Mouse (Mus musculus): ENCODE results near the gene Ip6k2.

Ip6k2 gene

GRCm38 (mm10) chr9:108820077-108820476 lies 36.5 kb downstream of the Ip6k2 start:
- no peak for DNase-seq (ENCODE audit: low read depth, low spot score)

GRCm38 (mm10) chr9:108824144-108824685 lies 40.6 kb downstream of the Ip6k2 start:
- DNase-seq (ENCODE audit: low read depth, low spot score), result no peak

- no peak for DNase-seq (ENCODE audit: low read depth, low spot score)
Measured at GRCm38 (mm10) chr9:108824755-108825413, 41.3 kb downstream of the Ip6k2 start.

- DNase-seq (ENCODE audit: low read depth, low spot score), result no peak
Measured at GRCm38 (mm10) chr9:108825820-108826699, 42.5 kb downstream of the Ip6k2 start, which contains the start of gene Celsr3. Gene Celsr3, plus strand, starts transcription at chr9:108826320.

GRCm38 (mm10) chr9:108826700-108827340 lies 43.2 kb downstream of the Ip6k2 start:
- DNase-seq (ENCODE audit: low read depth, low spot score), result peak; percentile 66

- no peak for DNase-seq (ENCODE audit: low read depth, low spot score)
Measured at GRCm38 (mm10) chr9:108827454-108827853, 43.9 kb downstream of the Ip6k2 start.

- DNase-seq (ENCODE audit: low read depth, low spot score), result no peak
Measured at GRCm38 (mm10) chr9:108827906-108828305, 44.3 kb downstream of the Ip6k2 start.

GRCm38 (mm10) chr9:108831637-108832036 lies 48.0 kb downstream of the Ip6k2 start:
- no peak for DNase-seq (ENCODE audit: low read depth, low spot score)

- peak; percentile 81 for DNase-seq (ENCODE audit: low read depth, low spot score)
Measured at GRCm38 (mm10) chr9:108832390-108833108, 49.0 kb downstream of the Ip6k2 start.

GRCm38 (mm10) chr9:108842989-108843388 lies 59.4 kb downstream of the Ip6k2 start:
- DNase-seq (ENCODE audit: low read depth, low spot score), result peak; percentile 70

- DNase-seq (ENCODE audit: low read depth, low spot score), result no peak
Measured at GRCm38 (mm10) chr9:108845390-108845789, 61.8 kb downstream of the Ip6k2 start.

- no peak for DNase-seq (ENCODE audit: low read depth, low spot score)
Measured at GRCm38 (mm10) chr9:108847374-108847773, 63.8 kb downstream of the Ip6k2 start.

- DNase-seq (ENCODE audit: low read depth, low spot score), result no peak
Measured at GRCm38 (mm10) chr9:108848419-108848818, 64.8 kb downstream of the Ip6k2 start.

GRCm38 (mm10) chr9:108852976-108853375 lies 69.4 kb downstream of the Ip6k2 start, which contains the start of gene Slc26a6:
Gene Slc26a6, plus strand, starts transcription at chr9:108853283.
- peak; percentile 87 for DNase-seq (ENCODE audit: low read depth, low spot score)

GRCm38 (mm10) chr9:108853635-108854240 lies 70.1 kb downstream of the Ip6k2 start:
- DNase-seq (ENCODE audit: low read depth, low spot score), result peak; percentile 97

GRCm38 (mm10) chr9:108854241-108854696 lies 70.7 kb downstream of the Ip6k2 start:
- DNase-seq (ENCODE audit: low read depth, low spot score), result peak; percentile 91

- no peak for DNase-seq (ENCODE audit: low read depth, low spot score)
Measured at GRCm38 (mm10) chr9:108855335-108855734, 71.7 kb downstream of the Ip6k2 start.

Data from skeletal muscle tissue, adult 2 months (tissue).